Mouse (Mus musculus) stomach, postnatal 0 days (tissue): ENCODE results near the gene Scml4.

Experiments
- CTCF ChIP-seq: IDR thresholded peaks from 2 replicates; pipeline ENCODE4 v1.5.1; 2016; ENCODE audit warnings: antibody characterized with exemption, low read depth, mild to moderate bottlenecking, moderate library complexity
- EP300 ChIP-seq: optimal IDR thresholded peaks from 2 replicates; pipeline ENCODE3; 2016; ENCODE audit warnings: antibody characterized with exemption

- TF ChIP-seq CTCF: no peak
- no peak for TF ChIP-seq EP300
These were observed 19.5 kb downstream of the Scml4 start for GRCm38 (mm10) chr10:42879682-42880081.
